Mouse (Mus musculus) layer of hippocampus, adult 9-11 months (tissue): Measurements from ENCODE around the gene Spaca6.

Source experiments
- DNase-seq: peaks from one replicate; pipeline ENCODE4 v3.0.0; 2022

The Spaca6 gene

GRCm38 (mm10) chr17:17845187-17846027, 18.4 kb downstream of the Spaca6 start:
- DNase-seq, result no peak

- DNase-seq, result no peak
These were observed 22.0 kb downstream of the Spaca6 start for GRCm38 (mm10) chr17:17848988-17849387.

GRCm38 (mm10) chr17:17849906-17850712, 23.2 kb downstream of the Spaca6 start:
- no peak for DNase-seq

GRCm38 (mm10) chr17:17855064-17855838, 28.3 kb downstream of the Spaca6 start, which contains the start of gene Has1:
Gene Has1 (minus strand): TSS chr17:17855205.
- DNase-seq, result no peak

GRCm38 (mm10) chr17:17856612-17857011, 29.7 kb downstream of the Spaca6 start:
- no peak for DNase-seq

- DNase-seq, result no peak
These were observed 30.5 kb downstream of the Spaca6 start for GRCm38 (mm10) chr17:17857446-17857845.

GRCm38 (mm10) chr17:17860110-17860509, 33.2 kb downstream of the Spaca6 start:
- no peak for DNase-seq

GRCm38 (mm10) chr17:17862360-17862759, 35.4 kb downstream of the Spaca6 start:
- DNase-seq, result no peak

GRCm38 (mm10) chr17:17865168-17865567, 38.2 kb downstream of the Spaca6 start:
- DNase-seq, result no peak

- no peak for DNase-seq
These were observed 40.0 kb downstream of the Spaca6 start for GRCm38 (mm10) chr17:17866801-17867469.

- no peak for DNase-seq
These were observed 44.1 kb downstream of the Spaca6 start for GRCm38 (mm10) chr17:17870892-17871550.

- DNase-seq, result no peak
These were observed 44.7 kb downstream of the Spaca6 start for GRCm38 (mm10) chr17:17871697-17872096.

GRCm38 (mm10) chr17:17879347-17879746, 52.4 kb downstream of the Spaca6 start:
- DNase-seq, result no peak

- no peak for DNase-seq
These were observed 55.7 kb downstream of the Spaca6 start for GRCm38 (mm10) chr17:17882672-17883071.

- DNase-seq, result no peak
These were observed 56.9 kb downstream of the Spaca6 start, which contains the start of gene Fpr1 for GRCm38 (mm10) chr17:17883840-17884239. Gene Fpr1 (minus strand): TSS chr17:17883940.

GRCm38 (mm10) chr17:17887774-17888248, 60.9 kb downstream of the Spaca6 start, which contains the start of the genes Fpr2 and Fpr3:
Gene Fpr2 (plus strand): TSS chr17:17887824.
Gene Fpr3 (plus strand): TSS chr17:17887852.
- no peak for DNase-seq

- no peak for DNase-seq
These were observed 62.9 kb downstream of the Spaca6 start for GRCm38 (mm10) chr17:17889732-17890425.
